Mouse (Mus musculus): ENCODE measurements at regions not wholly inside any gene's neighbourhood (a gene's known extent, or its start where the extent isn't known, plus 50 kb on each side); places are given as distances from the start of the nearest gene placed in this dataset.

DNA sequence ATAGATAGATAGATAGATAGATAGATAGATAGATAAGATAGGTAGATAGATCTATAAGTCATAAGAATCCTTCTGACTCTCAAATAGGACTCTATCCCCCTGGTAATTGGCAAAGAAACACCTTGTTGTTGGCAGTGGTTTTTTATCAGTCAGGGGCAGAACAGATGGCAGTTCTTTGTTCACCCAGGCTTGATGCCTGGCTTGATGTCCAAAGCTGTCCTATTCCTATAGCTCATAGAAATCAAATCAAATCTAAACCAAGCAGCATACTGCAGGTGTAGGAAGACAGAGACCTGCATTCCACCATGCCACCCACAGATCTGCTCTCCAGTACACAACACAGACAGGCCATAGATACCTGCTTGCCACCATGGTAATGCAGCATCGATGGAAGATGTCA lies 180.3 kb upstream of the Dusp21 start:
- DNase-seq: no peak

DNA sequence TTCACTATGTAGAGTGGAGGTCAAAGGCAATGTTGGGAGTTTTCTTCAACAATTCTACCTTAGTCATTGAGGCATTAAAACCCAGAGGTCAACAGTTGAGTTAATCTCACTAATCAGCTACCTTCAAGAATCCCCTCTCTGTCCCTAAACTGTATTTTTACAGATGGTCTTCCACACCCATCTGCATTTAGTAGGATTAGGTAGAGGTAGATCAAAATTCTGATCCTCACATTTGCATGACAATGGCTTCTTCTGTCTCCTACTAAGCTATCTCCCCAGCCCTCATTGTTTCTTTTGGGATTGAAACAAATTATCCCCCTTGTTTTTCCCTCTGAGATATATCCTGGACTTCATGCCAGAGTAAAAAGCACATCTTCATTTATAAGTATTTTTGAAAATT lies 131.3 kb upstream of the Dusp21 start:
- DNase-seq: no peak

DNA sequence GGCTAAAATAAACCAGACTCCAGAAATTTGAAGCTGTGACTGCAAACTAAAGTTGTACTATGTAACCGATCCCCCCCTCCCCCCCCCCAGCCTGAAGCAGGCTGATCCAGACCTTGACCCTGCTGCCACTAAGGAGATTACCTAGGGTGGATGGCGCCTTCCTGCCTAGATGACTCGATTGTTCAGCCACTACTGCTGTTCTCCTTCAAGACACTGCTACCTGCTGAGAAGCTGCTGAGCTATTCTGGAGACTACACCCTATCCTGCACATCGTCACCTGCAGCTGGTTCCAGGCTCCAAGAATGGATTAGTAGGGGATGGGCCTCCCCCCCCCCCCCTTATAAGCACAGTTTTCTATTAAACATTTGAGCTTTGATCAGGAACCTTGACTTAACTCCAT lies 97.0 kb upstream of the Dusp21 start:
- DNase-seq: no peak

DNA sequence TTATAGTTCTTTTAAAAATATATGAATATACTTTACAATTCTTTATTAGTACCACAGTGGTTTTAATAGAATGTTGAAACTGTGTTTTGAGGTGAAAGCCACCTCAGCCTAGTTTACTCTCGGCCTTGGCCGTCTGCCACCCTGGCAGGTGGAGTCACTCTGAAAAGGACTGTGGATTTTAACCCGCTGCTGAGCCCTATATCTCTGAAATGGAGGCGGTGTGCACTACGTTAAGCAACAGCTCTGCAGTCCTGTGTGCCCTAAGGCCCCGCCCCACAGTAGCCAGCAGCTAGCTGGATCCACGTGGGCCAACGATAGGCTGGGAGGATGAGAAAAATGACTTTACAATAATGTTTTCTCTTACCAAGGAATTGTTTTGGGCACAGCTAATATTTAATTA lies 64.2 kb upstream of the Dusp21 start:
- DNase-seq: peak; percentile 6

DNA sequence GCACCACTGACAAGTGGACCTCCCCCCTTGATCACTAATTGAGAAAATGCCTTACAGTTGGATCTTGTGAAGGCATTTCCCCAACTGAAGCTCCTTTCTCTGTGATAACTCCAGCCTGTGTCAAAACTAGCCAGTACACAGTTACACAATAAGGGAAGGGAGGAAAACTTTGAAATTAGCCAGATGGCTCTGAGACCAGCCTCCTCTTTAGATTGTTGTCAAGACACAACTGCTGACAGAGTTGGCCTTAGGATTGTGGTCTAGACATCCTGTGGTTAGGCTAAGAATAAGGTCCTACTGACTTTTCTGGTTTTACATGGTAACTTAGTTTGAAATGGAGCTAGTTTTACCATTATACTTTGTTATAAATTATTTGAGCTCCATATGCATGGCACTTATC lies 52.4 kb upstream of the Dusp21 start:
- no peak for DNase-seq

Data from adrenal gland, postnatal 10 days (tissue).